Mouse (Mus musculus): Measurements from ENCODE around the gene Myadml2. TPM values are rescaled to one million over a fixed set of nuclear protein-coding genes. Genes with fewer than 3 reads are reported as not detected.

Gene Myadml2
- total RNA-seq, 2 experiments from 2014 or later = 78.3 to 78.8 TPM

Small RNAs within 50 kb of the gene (microRNA-seq; reads per million reads assigned to microRNA genes)
- not detected for gene Mir6936

Other genes starting within 250 kb of the Myadml2 start
- gene Nploc4, start 210.4 kb downstream of the Myadml2 start, total RNA-seq (2021) = 10 to 100 TPM; 53.0 to 59.3 TPM
- 1 to 10 TPM; 1.4 to 1.6 TPM for gene Tspan10, start 205.5 kb downstream of the Myadml2 start, total RNA-seq (2021)
- under 1 TPM; 0.47 to 0.84 TPM for gene Pde6g, start 194.7 kb downstream of the Myadml2 start, total RNA-seq (2021)
- gene Oxld1, start 190.1 kb downstream of the Myadml2 start, total RNA-seq (2021) = 10 to 100 TPM; 53.7 to 56.4 TPM
- gene Ccdc137, start 190.0 kb downstream of the Myadml2 start, total RNA-seq (2021) = 1 to 10 TPM; 7.9 to 8.9 TPM
- 10 to 100 TPM; 10.5 to 10.6 TPM for gene Arl16, start 180.6 kb downstream of the Myadml2 start, total RNA-seq (2021)
- 100 to 1,000 TPM; 253 to 263 TPM for gene Mrpl12, start 163.5 kb downstream of the Myadml2 start, total RNA-seq (2021)
- 10 to 100 TPM; 13.1 to 14.8 TPM for gene Slc25a10, start 156.3 kb downstream of the Myadml2 start, total RNA-seq (2021)
- gene Gcgr, start 117.5 kb downstream of the Myadml2 start, total RNA-seq (2021) = 1 to 10 TPM; 1.3 to 1.5 TPM
- 10 to 100 TPM; 44.1 to 46.9 TPM for gene Mcrip1, start 98.4 kb downstream of the Myadml2 start, total RNA-seq (2021)
- not detected for gene Ppp1r27, start 97.0 kb downstream of the Myadml2 start, total RNA-seq (2021)
- 100 to 1,000 TPM; 228 to 255 TPM for gene P4hb, start 74.9 kb downstream of the Myadml2 start, total RNA-seq (2021)
- 100 to 1,000 TPM; 142 to 158 TPM for gene Arhgdia, start 66.5 kb downstream of the Myadml2 start, total RNA-seq (2021)
- gene Alyref, start 49.8 kb downstream of the Myadml2 start, total RNA-seq (2021) = 10 to 100 TPM; 49.3 to 52.6 TPM
- gene Anapc11, start 49.7 kb downstream of the Myadml2 start, total RNA-seq (2021) = 10 to 100 TPM; 82.6 to 90.3 TPM
- gene Npb, start 39.7 kb downstream of the Myadml2 start, total RNA-seq (2021) = not detected
- 10 to 100 TPM; 54.2 to 59.3 TPM for gene Pcyt2, start 30.2 kb downstream of the Myadml2 start, total RNA-seq (2021)
- 1 to 10 TPM; 7.7 to 8.3 TPM for gene Sirt7, start 22.9 kb downstream of the Myadml2 start, total RNA-seq (2021)
- gene Mafg, start 14.6 kb downstream of the Myadml2 start, total RNA-seq (2021) = 10 to 100 TPM; 38.7 to 42.1 TPM
- 1 to 10 TPM; 1.6 to 2.3 TPM for gene Pycr1, start 4.4 kb downstream of the Myadml2 start, total RNA-seq (2021)
- under 1 TPM in 1 of 2 experiments, not detected in 1; 0.20 TPM for gene Notum, start 13.0 kb upstream of the Myadml2 start, total RNA-seq (2021)
- gene Aspscr1, start 24.8 kb upstream of the Myadml2 start, total RNA-seq (2021) = 10 to 100 TPM; 33.0 to 33.9 TPM
- 10 to 100 TPM; 31.2 to 35.7 TPM for gene Cenpx, start 65.6 kb upstream of the Myadml2 start, total RNA-seq (2021)
- gene Lrrc45, start 65.8 kb upstream of the Myadml2 start, total RNA-seq (2021) = 1 to 10 TPM; 5.6 to 6.2 TPM
- gene Rac3, start 73.3 kb upstream of the Myadml2 start, total RNA-seq (2021) = 1 to 10 TPM; 1.2 to 1.8 TPM
- 1 to 10 TPM; 6.8 to 7.5 TPM for gene Dcxr, start 79.1 kb upstream of the Myadml2 start, total RNA-seq (2021)
- 10 to 100 TPM; 16.7 to 22.1 TPM for gene Cbr2, start 84.0 kb upstream of the Myadml2 start, total RNA-seq (2021)
- gene Hmga1b, start 114.6 kb upstream of the Myadml2 start, total RNA-seq (2021) = 10 to 100 TPM; 21.2 to 40.2 TPM
- 10 to 100 TPM; 12.3 to 13.9 TPM for gene Rfng, start 136.0 kb upstream of the Myadml2 start, total RNA-seq (2021)
- 10 to 100 TPM; 52.2 to 57.0 TPM for gene Gps1, start 136.1 kb upstream of the Myadml2 start, total RNA-seq (2021)
- gene Dus1l, start 148.2 kb upstream of the Myadml2 start, total RNA-seq (2021) = 10 to 100 TPM; 26.8 to 27.8 TPM
- gene Fasn, start 176.4 kb upstream of the Myadml2 start, total RNA-seq (2021) = 10 to 100 TPM; 29.8 to 52.8 TPM